Mouse (Mus musculus): Measurements from ENCODE around the gene Lrp2. TPM values are rescaled to one million over a fixed set of nuclear protein-coding genes. Genes with fewer than 3 reads are reported as not detected.

Lrp2 gene
- polyA plus RNA-seq, 1 experiment from 2014 or later = 0.74 TPM

DNA sequence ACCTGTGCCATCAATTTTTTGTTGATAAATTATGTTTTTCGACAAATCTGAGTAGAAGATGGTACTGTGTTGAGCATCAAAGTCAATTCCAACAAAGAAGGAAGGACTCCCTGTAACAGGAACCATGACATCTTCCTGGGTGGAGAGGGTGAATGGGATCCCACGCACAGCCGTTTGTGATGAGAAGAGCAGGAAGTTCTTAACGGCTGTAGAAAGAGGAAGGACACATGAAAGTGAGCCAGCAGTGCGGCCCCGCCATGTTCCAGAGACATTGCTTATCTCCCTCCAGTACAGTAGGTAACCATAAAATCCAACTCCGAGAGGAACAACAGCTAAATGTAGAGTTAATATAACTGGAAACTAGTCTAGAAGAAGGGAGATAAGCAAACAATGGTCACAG, 67.6 kb downstream of the Lrp2 start:
- no peaks in the 10 kb centered on the region for H3K36me3 ChIP-seq
- H3K9ac ChIP-seq = no peak overlapping the region
- H3K4me1 ChIP-seq (replicated peaks) = no peaks in the 10 kb centered on the region
- WGBS = 68% methylated on average over 7 of the region's 7 CpGs
- no peak overlapping the region for H3K4me2 ChIP-seq
- no peak for ATAC-seq (ENCODE audit: insufficient number of reproducible peaks, low FRiP score)
- no peak overlapping the region for H3K4me3 ChIP-seq
- no peaks in the 10 kb centered on the region for H3K27me3 ChIP-seq (replicated peaks)
- H3K9me3 ChIP-seq (replicated peaks) = no peaks in the 10 kb centered on the region
- no peak overlapping the region for H3K27ac ChIP-seq (ENCODE audit: poor library complexity, severe bottlenecking)

DNA sequence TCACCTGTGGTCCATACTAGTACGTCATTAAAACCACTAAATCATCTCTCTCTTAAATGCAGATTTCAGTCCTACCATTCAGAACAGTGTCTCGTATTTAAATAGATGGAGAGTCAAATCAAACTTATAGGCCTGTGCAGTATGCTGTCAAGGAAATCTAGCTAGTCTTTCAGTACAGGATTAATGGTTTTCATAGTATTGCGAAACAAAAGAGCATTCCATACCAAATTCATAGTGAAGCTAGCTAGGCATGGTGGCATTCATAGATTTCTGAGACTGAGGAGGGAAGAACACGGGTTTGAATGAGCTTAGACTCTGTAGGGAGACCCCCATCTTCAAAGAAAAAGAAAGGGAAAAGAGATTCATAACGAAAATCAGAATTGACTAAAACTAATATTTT, 74.1 kb downstream of the Lrp2 start:
- no peak for ATAC-seq (ENCODE audit: insufficient number of reproducible peaks, low FRiP score)
- H3K27me3 ChIP-seq (replicated peaks) = no peaks in the 10 kb centered on the region
- no peak overlapping the region for H3K27ac ChIP-seq (ENCODE audit: poor library complexity, severe bottlenecking)
- H3K9me3 ChIP-seq (replicated peaks) = no peaks in the 10 kb centered on the region
- 78% methylated on average over 5 of the region's 5 CpGs for WGBS
- no peak overlapping the region for H3K4me3 ChIP-seq
- no peak overlapping the region for H3K9ac ChIP-seq
- H3K4me1 ChIP-seq (replicated peaks) = no peaks in the 10 kb centered on the region
- no peak overlapping the region for H3K4me2 ChIP-seq
- no peaks in the 10 kb centered on the region for H3K36me3 ChIP-seq

DNA sequence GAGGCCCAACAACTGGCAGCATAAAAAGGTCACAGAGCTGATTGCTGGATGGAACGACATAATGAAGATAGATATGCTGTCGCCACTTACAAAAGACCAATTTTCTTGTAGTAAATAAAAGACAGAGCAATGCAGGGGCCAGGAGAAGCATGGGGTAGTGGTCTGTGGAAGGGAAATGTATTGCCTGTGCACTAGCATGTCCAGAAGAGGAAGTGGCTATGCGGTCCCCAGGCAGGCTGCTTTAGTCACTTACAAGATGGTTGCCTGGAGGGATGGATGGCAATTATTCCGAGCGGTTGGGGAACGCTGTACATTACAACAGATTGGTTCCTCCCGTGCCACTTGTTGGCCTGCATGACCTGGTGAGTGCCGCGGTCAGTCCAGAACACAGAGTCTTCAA, 85.5 kb downstream of the Lrp2 start:
- Histone ChIP-seq H3K9me3 (replicated peaks) (no peaks in the 10 kb centered on the region), H3K9ac (no peak overlapping the region), H3K27ac (ENCODE audit: poor library complexity, severe bottlenecking) (no peak overlapping the region), H3K27me3 (replicated peaks) (no peaks in the 10 kb centered on the region), H3K4me1 (replicated peaks) (no peaks in the 10 kb centered on the region), H3K36me3 (no peaks in the 10 kb centered on the region), H3K4me2 (no peak overlapping the region), H3K4me3 (no peak overlapping the region)
- no peak for ATAC-seq (ENCODE audit: insufficient number of reproducible peaks, low FRiP score)
- 85% methylated on average over 9 of the region's 9 CpGs for WGBS

DNA sequence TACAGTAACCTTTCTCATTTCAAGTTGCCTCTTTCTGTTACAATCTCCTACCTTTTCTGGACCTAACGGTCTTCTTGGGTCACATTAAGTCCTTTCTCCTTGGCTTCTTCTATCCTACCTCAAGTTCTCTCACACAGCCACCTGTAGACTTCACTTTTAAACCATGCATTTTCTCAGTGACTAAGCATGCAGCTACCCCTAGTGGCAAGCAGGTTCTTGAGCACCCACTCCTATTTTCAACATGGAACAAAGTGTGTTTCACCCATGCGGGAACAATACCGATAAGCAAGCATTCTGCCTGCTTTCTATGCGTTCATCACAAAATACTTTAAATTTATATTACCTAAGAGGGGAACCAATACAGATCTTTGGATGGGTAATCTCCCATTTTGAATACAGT, 92.7 kb downstream of the Lrp2 start:
- Histone ChIP-seq H3K36me3 (no peaks in the 10 kb centered on the region), H3K4me1 (replicated peaks) (no peaks in the 10 kb centered on the region), H3K9me3 (replicated peaks) (no peaks in the 10 kb centered on the region), H3K27me3 (replicated peaks) (0 out of 2 replicates have a peak, but pooled peaks cover 4% of the 10 kb centered on the region), H3K4me3 (no peak overlapping the region), H3K4me2 (no peak overlapping the region), H3K27ac (ENCODE audit: poor library complexity, severe bottlenecking) (no peak overlapping the region), H3K9ac (no peak overlapping the region)
- 81% methylated on average over 4 of the region's 4 CpGs for WGBS
- ATAC-seq (ENCODE audit: insufficient number of reproducible peaks, low FRiP score) = no peak

DNA sequence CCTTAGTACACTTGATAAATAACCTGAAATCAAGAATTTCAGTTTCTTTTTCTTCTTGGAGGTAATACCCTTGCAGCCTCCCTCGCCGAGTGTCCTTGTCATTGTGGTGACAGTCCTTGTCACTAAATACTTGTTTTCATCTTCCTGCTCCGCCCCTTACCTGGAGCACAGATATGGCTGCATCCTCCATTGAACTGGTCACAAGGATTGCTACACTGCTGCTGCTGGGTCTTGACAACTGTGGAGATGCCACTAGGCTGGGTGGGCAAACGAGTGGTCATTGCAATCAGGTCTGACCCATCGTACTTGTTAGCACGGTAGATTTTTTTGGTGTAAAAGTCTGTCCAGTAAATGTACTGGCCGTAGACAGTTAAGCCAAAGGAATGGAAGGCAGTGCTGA, 104.9 kb downstream of the Lrp2 start:
- no peak for ATAC-seq (ENCODE audit: insufficient number of reproducible peaks, low FRiP score)
- Histone ChIP-seq H3K4me3 (no peak overlapping the region), H3K27me3 (replicated peaks) (peaks cover 30% of the 10 kb centered on the region), H3K9ac (no peak overlapping the region), H3K9me3 (replicated peaks) (no peaks in the 10 kb centered on the region), H3K4me2 (no peak overlapping the region), H3K4me1 (replicated peaks) (no peaks in the 10 kb centered on the region), H3K27ac (ENCODE audit: poor library complexity, severe bottlenecking) (no peak overlapping the region), H3K36me3 (no peaks in the 10 kb centered on the region)
- WGBS = 83% methylated on average over 7 of the region's 7 CpGs

DNA sequence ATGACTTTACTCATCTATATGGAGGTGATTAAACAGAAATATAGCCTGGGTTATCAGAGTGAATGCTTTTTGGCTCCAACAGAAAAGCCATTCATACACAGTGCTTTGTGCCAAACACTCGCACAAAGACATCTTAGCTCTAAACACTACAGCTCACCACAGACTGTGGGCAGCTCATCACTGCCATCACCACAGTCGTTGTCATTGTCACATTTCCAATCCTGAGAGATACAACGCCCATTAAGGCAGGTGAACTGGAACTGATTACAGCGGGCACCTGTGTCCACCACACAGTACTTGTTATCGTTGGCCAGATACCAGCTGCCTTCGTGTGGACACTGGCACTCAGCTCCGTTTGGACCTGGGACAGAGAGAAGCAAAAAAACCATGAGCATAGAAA, 106.0 kb downstream of the Lrp2 start:
- no peak for ATAC-seq (ENCODE audit: insufficient number of reproducible peaks, low FRiP score)
- Histone ChIP-seq H3K9me3 (replicated peaks) (no peaks in the 10 kb centered on the region), H3K4me3 (no peak overlapping the region), H3K36me3 (no peaks in the 10 kb centered on the region), H3K27me3 (replicated peaks) (peaks cover 30% of the 10 kb centered on the region), H3K4me2 (no peak overlapping the region), H3K27ac (ENCODE audit: poor library complexity, severe bottlenecking) (no peak overlapping the region), H3K4me1 (replicated peaks) (0 out of 2 replicates have a peak, but pooled peaks cover 4% of the 10 kb centered on the region), H3K9ac (no peak overlapping the region)
- 78% methylated on average over 7 of the region's 7 CpGs for WGBS

DNA sequence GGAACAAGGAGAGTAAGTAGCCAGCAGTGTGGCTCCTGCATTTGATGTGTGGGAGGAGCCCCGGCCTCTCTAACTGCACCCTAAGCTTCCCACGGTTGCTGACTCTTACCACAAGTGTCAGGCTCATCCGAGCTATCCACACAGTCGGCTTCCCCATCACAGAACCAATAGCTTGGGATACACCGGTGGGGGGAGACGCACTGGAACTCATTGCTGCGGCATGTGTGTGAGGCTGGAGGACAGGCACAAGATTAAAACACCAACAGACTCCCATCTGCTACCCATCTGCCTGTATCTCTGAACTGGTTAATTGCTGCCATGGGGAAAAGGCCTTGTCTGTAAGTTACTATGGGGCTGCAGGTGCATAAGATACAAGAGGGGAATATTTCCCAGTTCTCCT, 109.0 kb downstream of the Lrp2 start:
- H3K27me3 ChIP-seq (replicated peaks) = peaks cover 43% of the 10 kb centered on the region
- H3K27ac ChIP-seq (ENCODE audit: poor library complexity, severe bottlenecking) = no peak overlapping the region
- WGBS = 79% methylated on average over 7 of the region's 7 CpGs
- H3K4me1 ChIP-seq (replicated peaks) = 0 out of 2 replicates have a peak, but pooled peaks cover 4% of the 10 kb centered on the region
- no peaks in the 10 kb centered on the region for H3K9me3 ChIP-seq (replicated peaks)
- no peak overlapping the region for H3K4me3 ChIP-seq
- no peak overlapping the region for H3K4me2 ChIP-seq
- H3K9ac ChIP-seq = no peak overlapping the region
- no peak for ATAC-seq (ENCODE audit: insufficient number of reproducible peaks, low FRiP score)
- no peaks in the 10 kb centered on the region for H3K36me3 ChIP-seq

DNA sequence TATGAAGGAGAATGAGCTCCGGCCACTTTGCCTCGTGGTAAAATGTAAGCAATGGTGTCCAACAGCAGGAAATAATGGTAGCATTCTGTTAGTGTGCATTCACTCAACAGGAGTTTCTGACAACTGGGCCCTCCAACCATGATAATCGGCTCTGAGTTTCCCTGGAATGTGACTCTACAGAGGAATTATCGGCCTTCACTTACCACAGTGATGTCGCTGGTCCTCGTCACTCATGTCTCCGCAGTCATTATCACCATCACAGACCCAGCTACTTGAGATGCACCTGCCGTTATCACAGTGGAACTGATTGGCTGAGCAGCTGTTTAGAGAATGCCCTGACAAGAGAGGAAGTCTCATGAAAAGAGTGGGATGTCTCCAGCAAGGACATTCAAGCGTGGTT, 110.7 kb downstream of the Lrp2 start:
- Histone ChIP-seq H3K4me2 (no peak overlapping the region), H3K27ac (ENCODE audit: poor library complexity, severe bottlenecking) (no peak overlapping the region), H3K4me1 (replicated peaks) (0 out of 2 replicates have a peak, but pooled peaks cover 4% of the 10 kb centered on the region), H3K9me3 (replicated peaks) (no peaks in the 10 kb centered on the region), H3K27me3 (replicated peaks) (peaks cover 37% of the 10 kb centered on the region), H3K9ac (no peak overlapping the region), H3K4me3 (no peak overlapping the region), H3K36me3 (no peaks in the 10 kb centered on the region)
- WGBS = 21% methylated on average over 9 of the region's 9 CpGs
- ATAC-seq (ENCODE audit: insufficient number of reproducible peaks, low FRiP score) = no peak

DNA sequence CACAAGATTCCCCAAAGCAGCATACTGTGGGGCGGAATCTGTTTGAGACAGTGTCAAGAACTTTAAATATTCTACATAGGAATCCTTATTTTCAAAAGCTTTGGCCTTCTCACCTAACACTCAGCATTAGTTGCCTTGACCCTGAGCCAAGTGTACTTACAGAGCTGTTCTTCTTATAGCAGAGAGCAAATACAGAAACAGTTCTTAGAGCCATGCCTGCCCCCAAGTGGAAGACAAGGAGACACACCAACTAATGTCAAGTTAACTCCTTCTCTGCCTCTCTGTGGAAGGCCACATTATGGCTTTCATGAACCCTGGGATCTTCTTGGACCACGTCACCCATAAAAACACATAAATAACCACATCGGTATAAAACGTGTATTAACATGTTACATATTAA, 114.0 kb downstream of the Lrp2 start:
- Histone ChIP-seq H3K4me2 (no peak overlapping the region), H3K27ac (ENCODE audit: poor library complexity, severe bottlenecking) (no peak overlapping the region), H3K9ac (no peak overlapping the region), H3K27me3 (replicated peaks) (peaks cover 18% of the 10 kb centered on the region), H3K9me3 (replicated peaks) (no peaks in the 10 kb centered on the region), H3K4me1 (replicated peaks) (0 out of 2 replicates have a peak, but pooled peaks cover 4% of the 10 kb centered on the region), H3K4me3 (no peak overlapping the region), H3K36me3 (no peaks in the 10 kb centered on the region)
- ATAC-seq (ENCODE audit: insufficient number of reproducible peaks, low FRiP score) = no peak
- 77% methylated on average over 4 of the region's 4 CpGs for WGBS

DNA sequence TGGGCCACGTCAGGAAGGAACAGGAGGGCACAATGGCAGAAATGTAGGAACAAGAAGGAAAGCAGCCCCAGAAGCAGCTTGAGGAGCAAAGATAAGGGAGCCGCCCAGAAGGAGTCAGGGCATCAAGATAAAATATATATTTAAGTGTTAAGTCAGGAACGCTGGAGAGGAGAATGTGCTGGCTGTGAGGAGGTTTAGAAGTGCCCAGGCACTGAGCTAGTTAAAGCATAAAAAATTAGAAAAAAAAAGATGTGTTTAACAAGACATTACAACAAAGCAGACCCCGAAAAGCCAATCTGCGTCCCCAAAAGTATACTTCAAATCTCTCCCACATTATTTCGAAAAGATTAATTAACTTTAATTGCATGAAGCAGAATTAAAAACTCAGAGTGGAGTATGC, 122.3 kb downstream of the Lrp2 start:
- H3K4me1 ChIP-seq (replicated peaks) = no peaks in the 10 kb centered on the region
- no peak overlapping the region for H3K9ac ChIP-seq
- WGBS = 58% methylated on average over 6 of the region's 6 CpGs
- no peak overlapping the region for H3K4me2 ChIP-seq
- no peaks in the 10 kb centered on the region for H3K36me3 ChIP-seq
- no peak overlapping the region for H3K27ac ChIP-seq (ENCODE audit: poor library complexity, severe bottlenecking)
- ATAC-seq (ENCODE audit: insufficient number of reproducible peaks, low FRiP score) = no peak
- no peak overlapping the region for H3K4me3 ChIP-seq
- H3K9me3 ChIP-seq (replicated peaks) = no peaks in the 10 kb centered on the region
- H3K27me3 ChIP-seq (replicated peaks) = no peaks in the 10 kb centered on the region

DNA sequence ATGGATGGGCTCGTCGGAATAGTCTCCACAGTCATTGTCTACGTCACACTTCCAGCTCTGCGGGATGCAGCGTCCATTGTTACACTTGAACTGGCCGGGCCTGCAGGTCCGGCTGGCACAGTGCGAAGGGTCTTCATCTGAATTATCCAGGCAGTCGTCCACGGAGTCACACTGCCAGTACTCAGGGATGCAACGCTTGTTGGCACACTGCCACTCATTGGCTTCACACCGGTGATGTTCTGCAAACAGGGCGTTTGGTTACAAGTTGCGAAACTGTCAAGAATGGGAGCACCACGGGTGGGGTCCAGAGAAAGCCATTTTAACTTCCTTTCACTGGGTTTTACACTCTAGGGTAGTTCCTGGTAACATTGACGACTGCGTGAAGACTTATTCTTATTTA, 126.4 kb downstream of the Lrp2 start:
- H3K36me3 ChIP-seq = no peaks in the 10 kb centered on the region
- 88% methylated on average over 17 of the region's 17 CpGs for WGBS

DNA sequence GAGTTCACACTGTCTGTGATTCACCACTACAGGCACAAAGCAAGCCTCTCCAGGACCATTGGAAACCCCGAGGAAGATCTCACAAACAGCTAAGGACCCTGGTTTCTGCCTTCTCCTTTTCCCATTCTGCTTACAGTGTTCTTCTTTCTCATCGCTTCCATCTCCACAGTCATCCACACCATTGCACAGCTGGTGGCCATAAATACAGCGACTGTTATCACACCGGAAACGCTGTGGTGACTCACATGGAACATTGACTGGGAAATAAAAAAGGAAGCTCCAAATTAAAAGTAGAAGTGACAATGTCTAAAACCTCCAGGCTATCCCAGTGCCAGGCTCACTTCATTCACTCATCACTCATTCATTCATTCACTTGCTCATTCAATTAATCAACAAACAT, 134.7 kb downstream of the Lrp2 start:
- H3K4me1 ChIP-seq (replicated peaks) = no peaks in the 10 kb centered on the region
- H3K9me3 ChIP-seq (replicated peaks) = no peaks in the 10 kb centered on the region
- H3K4me3 ChIP-seq = no peak overlapping the region
- no peak overlapping the region for H3K27ac ChIP-seq (ENCODE audit: poor library complexity, severe bottlenecking)
- no peak overlapping the region for H3K4me2 ChIP-seq
- H3K9ac ChIP-seq = no peak overlapping the region
- no peaks in the 10 kb centered on the region for H3K36me3 ChIP-seq
- 88% methylated on average over 5 of the region's 5 CpGs for WGBS
- no peaks in the 10 kb centered on the region for H3K27me3 ChIP-seq (replicated peaks)
- ATAC-seq (ENCODE audit: insufficient number of reproducible peaks, low FRiP score) = no peak

More for the DNA sequence above, 126.4 kb downstream of the Lrp2 start:
- H3K27me3 ChIP-seq (replicated peaks) = no peaks in the 10 kb centered on the region
- no peak overlapping the region for H3K9ac ChIP-seq
- no peak overlapping the region for H3K4me3 ChIP-seq
- no peak for ATAC-seq (ENCODE audit: insufficient number of reproducible peaks, low FRiP score)
- no peaks in the 10 kb centered on the region for H3K4me1 ChIP-seq (replicated peaks)
- no peak overlapping the region for H3K4me2 ChIP-seq
- no peaks in the 10 kb centered on the region for H3K9me3 ChIP-seq (replicated peaks)
- H3K27ac ChIP-seq (ENCODE audit: poor library complexity, severe bottlenecking) = no peak overlapping the region
